Mouse (Mus musculus) testis, adult 10 weeks (tissue): ENCODE data around the gene Smg5. TPM values are rescaled to one million over a fixed set of nuclear protein-coding genes. Genes with fewer than 3 reads are reported as not detected.

Source experiments
- polyA plus RNA-seq: library from polyadenylated mRNA; stranded (reverse); fragments of 350-450 nt; fragmentation: Illumina TruSeq; extraction: RNeasy Lipid Tissue Mini Kit (QIAGEN cat#74804); gene quantifications from one replicate; pipeline ENCODE4 v1.2.3, GENCODE M21; 2014; ENCODE audit warnings: low read depth, low replicate concordance

Gene Smg5
- 87.4 TPM for polyA plus RNA-seq

GRCm38 (mm10) chr3:88336058-88337013, at the start of gene Smg5, which contains the start of gene Tmem79:
Gene Smg5, plus strand, starts transcription at chr3:88336260.
Gene Tmem79, minus strand, starts transcription at chr3:88336148.

GRCm38 (mm10) chr3:88287110-88287509, 49.0 kb upstream of the Smg5 start, which contains the start of gene Gm38392:
Gene Gm38392, minus strand, starts transcription at chr3:88287210.

GRCm38 (mm10) chr3:88296561-88297318, 39.3 kb upstream of the Smg5 start, which contains the start of the genes Tsacc and Cct3:
Gene Tsacc, minus strand, starts transcription at chr3:88296999.
Gene Cct3, plus strand, starts transcription at chr3:88297116.

GRCm38 (mm10) chr3:88324951-88325405, 11.1 kb upstream of the Smg5 start, which contains the start of gene Glmp:
Gene Glmp, plus strand, starts transcription at chr3:88325023.

GRCm38 (mm10) chr3:88364337-88364736, 28.3 kb downstream of the Smg5 start, which contains the start of gene Paqr6:
Gene Paqr6, plus strand, starts transcription at chr3:88364584.

GRCm38 (mm10) chr3:88372643-88373042, 36.6 kb downstream of the Smg5 start, which contains the start of gene Bglap3:
Gene Bglap3, minus strand, starts transcription at chr3:88372743.

GRCm38 (mm10) chr3:88378599-88378998, 42.5 kb downstream of the Smg5 start, which contains the start of gene Bglap2:
Gene Bglap2, minus strand, starts transcription at chr3:88378699.

GRCm38 (mm10) chr3:88384364-88384763, 48.3 kb downstream of the Smg5 start, which contains the start of gene Bglap:
Gene Bglap, minus strand, starts transcription at chr3:88384464.

GRCm38 (mm10) chr3:88409741-88410644, 73.9 kb downstream of the Smg5 start, which contains the start of gene Pmf1:
Gene Pmf1, minus strand, starts transcription at chr3:88410331.

Other genes starting within 250 kb of the Smg5 start
- gene Mef2d, start 193.9 kb upstream of the Smg5 start, polyA plus RNA-seq, result 2.4 TPM
- not detected for gene Rhbg, start 81.6 kb upstream of the Smg5 start, polyA plus RNA-seq
- gene Gm38392, start 49.0 kb upstream of the Smg5 start, polyA plus RNA-seq, result 1.2 TPM
- gene Tsacc, start 39.3 kb upstream of the Smg5 start, polyA plus RNA-seq, result 355 TPM
- gene Cct3, start 39.1 kb upstream of the Smg5 start, polyA plus RNA-seq, result 308 TPM
- gene Glmp, start 11.2 kb upstream of the Smg5 start, polyA plus RNA-seq, result 0.70 TPM
- 0.62 TPM for gene Tmem79, start 112 bp upstream of the Smg5 start, polyA plus RNA-seq
- gene Paqr6, start 28.3 kb downstream of the Smg5 start, polyA plus RNA-seq, result 0.83 TPM
- gene Bglap3, start 36.5 kb downstream of the Smg5 start, polyA plus RNA-seq, result not detected
- gene Bglap2, start 42.4 kb downstream of the Smg5 start, polyA plus RNA-seq, result not detected
- gene Bglap, start 48.2 kb downstream of the Smg5 start, polyA plus RNA-seq, result not detected
- gene Pmf1, start 74.1 kb downstream of the Smg5 start, polyA plus RNA-seq, result 3.5 TPM
- 5.8 TPM for gene Slc25a44, start 88.9 kb downstream of the Smg5 start, polyA plus RNA-seq
- 17.0 TPM for gene Sema4a, start 124.9 kb downstream of the Smg5 start, polyA plus RNA-seq
- 0.32 TPM for gene Lmna, start 173.7 kb downstream of the Smg5 start, polyA plus RNA-seq
- gene Mex3a, start 196.1 kb downstream of the Smg5 start, polyA plus RNA-seq, result 1.4 TPM
- gene Rab25, start 212.0 kb downstream of the Smg5 start, polyA plus RNA-seq, result not detected
- gene Lamtor2, start 216.8 kb downstream of the Smg5 start, polyA plus RNA-seq, result 2.0 TPM
- gene Ubqln4, start 217.5 kb downstream of the Smg5 start, polyA plus RNA-seq, result 11.9 TPM
- gene Ssr2, start 239.6 kb downstream of the Smg5 start, polyA plus RNA-seq, result 32.1 TPM